Mouse (Mus musculus) CH12.LX (cell line): ENCODE measurements around the gene Ncoa3.

ENCODE experiments used
- CHD1 ChIP-seq: IDR thresholded peaks from 2 replicates; pipeline ENCODE4 v1.6.1; 2012; ENCODE audit warnings: low read depth, low read length, improper control_type of control experiment, inconsistent platforms
- CTCF ChIP-seq, 2 experiments: IDR thresholded peaks in 1 of 2; conservative IDR thresholded peaks in 1 of 2; 2 replicates each; pipeline ENCODE4 v1.5.1; 2011 to 2012; ENCODE audit warnings: low read depth in 2 of 2, low read length in 2 of 2, improper control_type of control experiment in 1 of 2, inconsistent platforms in 1 of 2, mild to moderate bottlenecking in 1 of 2, moderate library complexity in 1 of 2
- E2F4 ChIP-seq: IDR thresholded peaks from 2 replicates; pipeline ENCODE4 v1.6.1; 2011; ENCODE audit warnings: low read depth, low read length, improper control_type of control experiment; ENCODE audit not compliant: insufficient replicate concordance
- GABPA ChIP-seq: IDR thresholded peaks from 2 replicates; pipeline ENCODE4 v1.6.1; 2012; ENCODE audit warnings: low read depth, low read length, improper control_type of control experiment, inconsistent platforms; ENCODE audit not compliant: insufficient replicate concordance
- JUN ChIP-seq: IDR thresholded peaks from 2 replicates; pipeline ENCODE4 v1.6.1; 2011; ENCODE audit warnings: low read depth, mild to moderate bottlenecking, low read length, improper control_type of control experiment, moderate library complexity; ENCODE audit not compliant: insufficient read depth
- MEF2A ChIP-seq: IDR thresholded peaks from 2 replicates; pipeline ENCODE4 v1.6.1; 2014; ENCODE audit warnings: low read depth, mild to moderate bottlenecking, inconsistent platforms, low read length, improper control_type of control experiment, borderline replicate concordance
- POLR2A ChIP-seq: IDR thresholded peaks from 2 replicates; pipeline ENCODE4 v1.6.1; 2011; ENCODE audit warnings: low read depth, mild to moderate bottlenecking, improper control_type of control experiment, low read length
- RAD21 ChIP-seq: IDR thresholded peaks from 2 replicates; pipeline ENCODE4 v1.6.1; 2011; ENCODE audit warnings: low read depth, mild to moderate bottlenecking, low read length, improper control_type of control experiment, moderate library complexity
- RCOR1 ChIP-seq: conservative IDR thresholded peaks from 2 replicates; pipeline ENCODE4 v1.6.1; 2012; ENCODE audit warnings: low read depth, mild to moderate bottlenecking, inconsistent platforms, low read length, improper control_type of control experiment
- ZNF384 ChIP-seq: IDR thresholded peaks from 2 replicates; pipeline ENCODE4 v1.6.1; 2012; ENCODE audit warnings: low read depth, low read length, improper control_type of control experiment, inconsistent platforms

DNA sequence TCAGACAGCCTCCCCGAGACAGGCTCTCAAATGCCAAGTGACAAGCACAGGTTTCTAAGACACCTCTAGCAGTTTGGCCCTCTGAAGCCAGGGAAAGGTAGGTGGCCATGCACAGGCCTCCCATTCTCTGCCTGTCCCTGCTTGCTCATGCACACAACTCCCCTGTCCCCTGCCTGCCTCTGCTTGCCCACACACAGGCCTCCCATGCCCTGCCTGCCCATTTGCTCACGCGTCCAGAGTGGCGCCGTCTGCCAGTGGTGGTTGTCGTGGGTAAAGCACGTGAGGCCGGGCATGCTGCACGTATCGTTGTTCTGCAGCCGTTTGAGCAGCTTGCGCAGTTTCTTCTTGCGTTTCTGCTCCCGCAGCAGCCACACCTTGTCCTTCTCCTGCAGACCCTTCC, 86.8 kb downstream of the Ncoa3 start:
- TF ChIP-seq POLR2A: no peak
- no peak for TF ChIP-seq RAD21
- TF ChIP-seq ZNF384: no peak
- no peak for TF ChIP-seq MEF2A
- no peak for TF ChIP-seq CTCF (conservative IDR thresholded peaks at IDR 0.05 in 1 of 2, IDR thresholded peaks at IDR 0.05 in 1 of 2; ENCODE audit: low read depth in 2 of 2, low read length in 2 of 2)
- TF ChIP-seq E2F4: no peak
- TF ChIP-seq RCOR1: no peak
- no peak for TF ChIP-seq CHD1
- no peak for TF ChIP-seq GABPA
- no peak for TF ChIP-seq JUN
